Mouse (Mus musculus): ENCODE measurements at regions not wholly inside any gene's neighbourhood (a gene's known extent, or its start where the extent isn't known, plus 50 kb on each side); places are given as distances from the start of the nearest gene placed in this dataset.

- DNase-seq, result no peak
Observed at GRCm38 (mm10) chr1:124652872-124653271, 607.5 kb upstream of the Dpp10 start.

- DNase-seq, result no peak
Observed at GRCm38 (mm10) chr1:124652251-124652861, 607.0 kb upstream of the Dpp10 start.

GRCm38 (mm10) chr1:124635246-124635768 is 589.9 kb upstream of the Dpp10 start:
- no peak for DNase-seq

- no peak for DNase-seq
Observed at GRCm38 (mm10) chr1:124630084-124630483, 584.7 kb upstream of the Dpp10 start.

GRCm38 (mm10) chr1:124584620-124585019 is 539.3 kb upstream of the Dpp10 start:
- DNase-seq, result no peak

Measured in cerebellum, adult 11-12 months (tissue).